In the genomic region with DNA sequence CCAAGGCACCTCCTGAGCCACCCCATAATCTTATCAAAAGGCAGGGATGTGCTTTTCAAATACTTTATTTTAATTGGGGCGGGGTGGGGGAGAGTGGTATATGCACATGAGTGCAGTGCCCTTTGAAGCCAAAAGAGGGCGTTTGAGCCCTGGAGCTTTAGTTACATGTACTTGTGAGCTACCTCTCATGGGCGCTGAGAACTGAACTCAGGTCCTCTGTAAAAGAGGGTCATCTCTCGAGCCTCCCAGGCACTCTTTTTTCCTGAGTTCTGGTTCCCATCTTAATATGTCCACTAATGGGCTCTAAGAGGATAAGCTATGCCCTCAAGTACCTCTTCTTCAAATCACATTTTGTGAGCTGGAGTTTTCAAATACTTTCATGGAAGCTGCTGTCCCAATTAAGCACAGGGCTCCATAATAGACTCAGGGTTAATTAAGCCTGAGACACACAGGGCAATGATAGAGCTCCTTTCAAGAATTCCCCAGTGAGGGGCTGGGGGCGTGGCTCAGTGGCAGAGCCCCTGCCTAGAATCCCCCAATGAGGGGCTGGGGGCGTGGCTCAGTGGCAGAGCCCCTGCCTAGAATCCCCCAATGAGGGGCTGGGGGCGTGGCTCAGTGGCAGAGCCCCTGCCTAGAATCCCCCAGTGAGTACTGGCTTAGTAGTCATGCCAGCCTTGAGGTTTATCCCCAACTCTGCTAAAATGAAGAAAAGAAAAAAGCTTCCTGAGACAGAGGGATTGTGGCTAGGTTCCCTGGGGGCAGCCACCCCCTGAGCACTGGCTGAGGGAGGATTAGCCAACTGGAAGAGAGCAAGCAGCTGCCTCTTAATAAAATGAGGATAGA, we compare ENCODE assay signal across 14 mouse cellular contexts. TPM values are rescaled to one million over a fixed set of nuclear protein-coding genes. Genes with fewer than 3 reads are reported as not detected.
DNase-seq lines count a peak whose midpoint lies in the region; ATAC-seq lines count a peak whose summit lies in the region.
"Had no signal": no experiment of that assay in that cellular context is flagged by ENCODE, and none has a peak within 500 bp of the region (broad histone marks: within the 10 kb centered on the region; RNA-seq: fewer than 3 reads in every experiment).

No protein-coding gene starts in this region.

- no peak overlapping the region for H3K9ac ChIP-seq in hindbrain, embryonic 11.5 days (ENCODE audit: low read depth, low read length)
- no peak overlapping the region for H3K9ac ChIP-seq in embryonic facial prominence, embryonic 15.5 days
- no peak overlapping the region for H3K9ac ChIP-seq in hindbrain, embryonic 15.5 days
- no peak overlapping the region for H3K9ac ChIP-seq in neural tube, embryonic 12.5 days

- H3K9me3 ChIP-seq in hindbrain, embryonic 11.5 days (ENCODE audit: control insufficient read depth, low read length) = no peaks in the 10 kb centered on the region
- peaks cover 4% of the 10 kb centered on the region; the same call in 1 of the 2 replicates for H3K9me3 ChIP-seq in hindbrain, embryonic 10.5 days
- no peaks in the 10 kb centered on the region for H3K9me3 ChIP-seq in embryonic facial prominence, embryonic 15.5 days (replicated peaks)
- no peaks in the 10 kb centered on the region for H3K9me3 ChIP-seq in hindbrain, embryonic 15.5 days
- H3K9me3 ChIP-seq in neural tube, embryonic 12.5 days = no peaks in the 10 kb centered on the region

- 52% methylated on average over 6 of the region's 7 CpGs for WGBS in hindbrain, embryonic 11.5 days
- WGBS in hindbrain, embryonic 10.5 days = 49% methylated on average over 7 of the region's 7 CpGs
- 40% methylated on average over 7 of the region's 7 CpGs for WGBS in embryonic facial prominence, embryonic 15.5 days
- 44% methylated on average over 7 of the region's 7 CpGs for WGBS in hindbrain, embryonic 15.5 days
- WGBS in neural tube, embryonic 12.5 days = 50% methylated on average over 7 of the region's 7 CpGs

- H3K27ac ChIP-seq in hindbrain, embryonic 11.5 days (ENCODE audit: low read depth, low read length) = no peak overlapping the region
- no peak overlapping the region for H3K27ac ChIP-seq in hindbrain, embryonic 10.5 days
- H3K27ac ChIP-seq in embryonic facial prominence, embryonic 15.5 days (replicated peaks) = no peak overlapping the region
- H3K27ac ChIP-seq in hindbrain, embryonic 15.5 days (replicated peaks) = 0 out of 2 replicates have a peak overlapping the region, but pooled peaks have one; percentile 48
- H3K27ac ChIP-seq in neural tube, embryonic 12.5 days = no peak overlapping the region

- no peak overlapping the region for H3K4me2 ChIP-seq in hindbrain, embryonic 11.5 days (replicated peaks; ENCODE audit: low read depth, low read length)
- H3K4me2 ChIP-seq in embryonic facial prominence, embryonic 15.5 days (replicated peaks) = no peak overlapping the region
- H3K4me2 ChIP-seq in hindbrain, embryonic 15.5 days = no peak overlapping the region
- no peak overlapping the region for H3K4me2 ChIP-seq in neural tube, embryonic 12.5 days (replicated peaks)
- H3K4me2 ChIP-seq: liver, embryonic 11.5 days had no signal

- H3K4me1 ChIP-seq in hindbrain, embryonic 11.5 days (replicated peaks; ENCODE audit: control insufficient read depth, insufficient read depth, low read length) = no peaks in the 10 kb centered on the region
- peaks cover 22% of the 10 kb centered on the region; the same call in 1 of the 2 replicates for H3K4me1 ChIP-seq in hindbrain, embryonic 10.5 days (replicated peaks)
- H3K4me1 ChIP-seq in embryonic facial prominence, embryonic 15.5 days = no peaks in the 10 kb centered on the region; the same call in 1 of the 2 replicates
- H3K4me1 ChIP-seq in hindbrain, embryonic 15.5 days (replicated peaks) = peaks cover 21% of the 10 kb centered on the region
- H3K4me1 ChIP-seq in neural tube, embryonic 12.5 days = no peaks in the 10 kb centered on the region

- peak; percentile 72 for ATAC-seq in hindbrain, embryonic 11.5 days (ENCODE audit: low FRiP score)
- peak; percentile 67 for ATAC-seq in embryonic facial prominence, embryonic 15.5 days (ENCODE audit: insufficient number of reproducible peaks, low FRiP score, low TSS enrichment, low read depth)
- ATAC-seq in hindbrain, embryonic 15.5 days (ENCODE audit: low FRiP score, low read depth) = no peak
- ATAC-seq in neural tube, embryonic 12.5 days (ENCODE audit: low FRiP score, low read depth) = peak; percentile 66; the same call in 1 of the 2 replicates
- ATAC-seq in megakaryocyte progenitor cell, adult 5-6 weeks (replicated peaks; ENCODE audit: poor library complexity) = no peak
- ATAC-seq: lung, postnatal 0 days had no signal

- H3K27me3 ChIP-seq in hindbrain, embryonic 11.5 days (ENCODE audit: control insufficient read depth, insufficient read depth, low read length) = no peaks in the 10 kb centered on the region
- no peaks in the 10 kb centered on the region for H3K27me3 ChIP-seq in hindbrain, embryonic 10.5 days (ENCODE audit: insufficient read depth, poor library complexity, severe bottlenecking)
- H3K27me3 ChIP-seq in embryonic facial prominence, embryonic 15.5 days = no peaks in the 10 kb centered on the region
- no peaks in the 10 kb centered on the region for H3K27me3 ChIP-seq in hindbrain, embryonic 15.5 days
- H3K27me3 ChIP-seq in neural tube, embryonic 12.5 days (replicated peaks) = no peaks in the 10 kb centered on the region

- H3K4me3 ChIP-seq in hindbrain, embryonic 11.5 days (ENCODE audit: low read depth, low read length) = no peak overlapping the region
- H3K4me3 ChIP-seq in hindbrain, embryonic 10.5 days = no peak overlapping the region
- H3K4me3 ChIP-seq in embryonic facial prominence, embryonic 15.5 days (replicated peaks) = no peak overlapping the region
- no peak overlapping the region for H3K4me3 ChIP-seq in hindbrain, embryonic 15.5 days
- H3K4me3 ChIP-seq in neural tube, embryonic 12.5 days = no peak overlapping the region

- no peaks in the 10 kb centered on the region for H3K36me3 ChIP-seq in hindbrain, embryonic 11.5 days (ENCODE audit: control insufficient read depth, insufficient read depth, low read length)
- H3K36me3 ChIP-seq in hindbrain, embryonic 10.5 days = peaks cover 10% of the 10 kb centered on the region; the same call in 1 of the 2 replicates
- no peaks in the 10 kb centered on the region for H3K36me3 ChIP-seq in embryonic facial prominence, embryonic 15.5 days
- H3K36me3 ChIP-seq in hindbrain, embryonic 15.5 days = no peaks in the 10 kb centered on the region
- no peaks in the 10 kb centered on the region for H3K36me3 ChIP-seq in neural tube, embryonic 12.5 days

- no peak for DNase-seq in hindbrain, embryonic 11.5 days (ENCODE audit: low spot score)
- no peak for DNase-seq in hindbrain, embryonic 10.5 days (ENCODE audit: low spot score)
- no peak for DNase-seq in gastrocnemius, postnatal 25 days
- DNase-seq in layer of hippocampus, adult 8-10 months (ENCODE audit: low spot score in 2 of 2) = no peak
- DNase-seq: adrenal gland, postnatal 10 days; heart, postnatal 36 days; kidney, adult 8-10 months; thymus, adult 2 months had no signal

RNA-seq across cellular contexts. Expression of a gene that starts 29.9 kb away (rescaled TPM):
- polyA plus RNA-seq in hindbrain, embryonic 11.5 days (2014; fragmentation: Nextera tagmentation; extraction: Ambion mirVana) = 65.2 and 65.9 TPM in 2 replicates
- polyA plus RNA-seq in hindbrain, embryonic 10.5 days (2016; fragmentation: Nextera tagmentation; extraction: Ambion mirVana) = 83.7 and 88.6 TPM in 2 replicates
- 47.7 and 49.5 TPM in 2 replicates for polyA plus RNA-seq in embryonic facial prominence, embryonic 15.5 days (2015; fragmentation: Nextera tagmentation; extraction: Ambion mirVana)
- 66.0 and 66.3 TPM in 2 replicates for polyA plus RNA-seq in hindbrain, embryonic 15.5 days (2015; fragmentation: Nextera tagmentation; extraction: Ambion mirVana)
- polyA plus RNA-seq in neural tube, embryonic 12.5 days (2016; fragmentation: Nextera tagmentation; extraction: Ambion mirVana) = 52.8 and 56.0 TPM in 2 replicates
- total RNA-seq in megakaryocyte progenitor cell, adult 5-6 weeks (2015) = 14.7 and 18.5 TPM in 2 replicates
- total RNA-seq in megakaryocyte progenitor cell, adult 5-6 weeks (2017) = 14.7 and 19.1 TPM in 2 replicates
- total RNA-seq in gastrocnemius, postnatal 25 days (2021) = 10 to 100 TPM; 13.0 to 14.1 TPM
- total RNA-seq in layer of hippocampus, adult 8-10 months (2022) = 10 to 100 TPM; 31.2 to 32.2 (median 31.6) TPM

RNA-seq across cellular contexts. Expression of a gene that starts 37.2 kb away (rescaled TPM):
- 12.6 and 14.3 TPM in 2 replicates for polyA plus RNA-seq in hindbrain, embryonic 11.5 days (2014; fragmentation: Nextera tagmentation; extraction: Ambion mirVana)
- polyA plus RNA-seq in hindbrain, embryonic 10.5 days (2016; fragmentation: Nextera tagmentation; extraction: Ambion mirVana) = 21.5 and 21.9 TPM in 2 replicates
- 18.7 and 19.8 TPM in 2 replicates for polyA plus RNA-seq in embryonic facial prominence, embryonic 15.5 days (2015; fragmentation: Nextera tagmentation; extraction: Ambion mirVana)
- 13.8 TPM in 2 replicates for polyA plus RNA-seq in hindbrain, embryonic 15.5 days (2015; fragmentation: Nextera tagmentation; extraction: Ambion mirVana)
- 19.4 and 19.9 TPM in 2 replicates for polyA plus RNA-seq in neural tube, embryonic 12.5 days (2016; fragmentation: Nextera tagmentation; extraction: Ambion mirVana)
- total RNA-seq in megakaryocyte progenitor cell, adult 5-6 weeks (2015) = 8.3 and 17.3 TPM in 2 replicates
- total RNA-seq in megakaryocyte progenitor cell, adult 5-6 weeks (2017) = 4.2 and 6.4 TPM in 2 replicates
- 1 to 10 TPM; 4.7 to 5.1 TPM for total RNA-seq in gastrocnemius, postnatal 25 days (2021)
- total RNA-seq in layer of hippocampus, adult 8-10 months (2022) = 10 to 100 TPM; 23.2 to 32.3 (median 30.1) TPM

RNA-seq across cellular contexts. Expression of a gene that starts 39.1 kb away (rescaled TPM):
- 448 and 456 TPM in 2 replicates for polyA plus RNA-seq in hindbrain, embryonic 11.5 days (2014; fragmentation: Nextera tagmentation; extraction: Ambion mirVana)
- polyA plus RNA-seq in hindbrain, embryonic 10.5 days (2016; fragmentation: Nextera tagmentation; extraction: Ambion mirVana) = 393 and 437 TPM in 2 replicates
- 396 and 416 TPM in 2 replicates for polyA plus RNA-seq in embryonic facial prominence, embryonic 15.5 days (2015; fragmentation: Nextera tagmentation; extraction: Ambion mirVana)
- polyA plus RNA-seq in hindbrain, embryonic 15.5 days (2015; fragmentation: Nextera tagmentation; extraction: Ambion mirVana) = 441 and 476 TPM in 2 replicates
- 463 and 477 TPM in 2 replicates for polyA plus RNA-seq in neural tube, embryonic 12.5 days (2016; fragmentation: Nextera tagmentation; extraction: Ambion mirVana)
- total RNA-seq in megakaryocyte progenitor cell, adult 5-6 weeks (2015) = 420 and 464 TPM in 2 replicates
- total RNA-seq in megakaryocyte progenitor cell, adult 5-6 weeks (2017) = 94.8 and 151 TPM in 2 replicates
- total RNA-seq in gastrocnemius, postnatal 25 days (2021) = 100 to 1,000 TPM; 168 to 183 TPM
- 100 to 1,000 TPM; 231 to 321 (median 276) TPM for total RNA-seq in layer of hippocampus, adult 8-10 months (2022)

Comparison
In these comparisons a context has a peak if more than half of its experiments do, and no peak if none do; other contexts are left out.
1. ATAC-seq: peak in hindbrain, embryonic 11.5 days (single experiment), embryonic facial prominence, embryonic 15.5 days (single experiment) and neural tube, embryonic 12.5 days (single experiment); none in hindbrain, embryonic 15.5 days (single experiment) and megakaryocyte progenitor cell, adult 5-6 weeks (single experiment).